Mouse (Mus musculus) midbrain, embryonic 13.5 days (tissue): ENCODE results near the gene BC028528. TPM values are rescaled to one million over a fixed set of nuclear protein-coding genes. Genes with fewer than 3 reads are reported as not detected.
"Not testable (repeated sequence)": the region's sequence is repeated elsewhere in the genome, so short reads cannot be mapped to it uniquely, and the experiment has no call there.

Experiments
- ATAC-seq: fragments of 200-750 bp; cut with Nextera tagmentation; 2 replicates; pipeline ENCODE4 v1.8.0; 2017; ENCODE audit warnings: mild to moderate bottlenecking, moderate TSS enrichment, moderate library complexity
- H3K27ac ChIP-seq: fragments of 300-500 bp; sonication (generic); 2 replicates; pipeline ENCODE4 v1.5.1; 2015; ENCODE audit warnings: inconsistent platforms, mild to moderate bottlenecking, moderate library complexity
- H3K27me3 ChIP-seq: fragments of 300-500 bp; sonication (generic); 2 replicates; pipeline ENCODE4 v1.6.1; 2015; ENCODE audit warnings: mild to moderate bottlenecking, inconsistent platforms
- H3K36me3 ChIP-seq: fragments of 300-500 bp; sonication (generic); 2 replicates; pipeline ENCODE4 v1.6.1; 2015; ENCODE audit warnings: mild to moderate bottlenecking, inconsistent platforms
- H3K4me1 ChIP-seq: fragments of 300-500 bp; sonication (generic); replicated peaks from 2 replicates; pipeline ENCODE4 v1.6.1; 2015; ENCODE audit warnings: inconsistent platforms
- H3K4me2 ChIP-seq: fragments of 300-500 bp; sonication (generic); replicated peaks from 2 replicates; pipeline ENCODE4 v1.6.1; 2015; ENCODE audit warnings: moderate library complexity, mild to moderate bottlenecking, inconsistent platforms
- H3K4me3 ChIP-seq: fragments of 300-500 bp; sonication (generic); replicated peaks from 2 replicates; pipeline ENCODE4 v1.5.1; 2015; ENCODE audit warnings: mild to moderate bottlenecking, inconsistent platforms
- H3K9ac ChIP-seq: fragments of 300-500 bp; sonication (generic); replicated peaks from 2 replicates; pipeline ENCODE4 v1.6.1; 2015; ENCODE audit warnings: mild to moderate bottlenecking, inconsistent platforms
- H3K9me3 ChIP-seq: fragments of 300-500 bp; sonication (generic); 2 replicates; pipeline ENCODE4 v1.6.1; 2016; ENCODE audit warnings: mild to moderate bottlenecking, inconsistent platforms
- WGBS: fragments of 180-500 bp; shearing (Covaris S2); methylation state at CpG from one replicate; pipeline ENCODE4 v1.1.7; 2015; 5-methylcytosine and 5-hydroxymethylcytosine counted together
- polyA plus RNA-seq: library from polyadenylated mRNA; unstranded; fragments of >200 nt; fragmentation: Nextera tagmentation; extraction: Ambion mirVana; gene quantifications from 2 replicates; pipeline ENCODE4 v1.2.1, GENCODE M21; 2015

Gene BC028528
- polyA plus RNA-seq, 1 experiment from 2014 or later, result 14.4 TPM

GRCm38 (mm10) chr3:95866071-95866470, 25.7 kb downstream of the BC028528 start:
- Histone ChIP-seq H3K4me3 (no peak overlapping the region), H3K4me1 (peaks cover 15% of the 10 kb centered on the region), H3K36me3 (peaks cover 62% of the 10 kb centered on the region), H3K9ac (no peak overlapping the region), H3K4me2 (no peak overlapping the region), H3K27me3 (no peaks in the 10 kb centered on the region), H3K27ac (no peak overlapping the region), H3K9me3 (no peaks in the 10 kb centered on the region)
- 92% methylated on average over 5 of the region's 5 CpGs for WGBS
- ATAC-seq, result no peak

- Histone ChIP-seq H3K36me3 (peaks cover 62% of the 10 kb centered on the region), H3K4me2 (no peak overlapping the region), H3K4me3 (no peak overlapping the region), H3K4me1 (peaks cover 10% of the 10 kb centered on the region), H3K27ac (no peak overlapping the region), H3K9ac (no peak overlapping the region), H3K9me3 (no peaks in the 10 kb centered on the region), H3K27me3 (no peaks in the 10 kb centered on the region)
- 91% methylated on average over 20 of the region's 20 CpGs for WGBS
- no peak for ATAC-seq
These were observed 26.2 kb downstream of the BC028528 start for GRCm38 (mm10) chr3:95865571-95865970.

DNA sequence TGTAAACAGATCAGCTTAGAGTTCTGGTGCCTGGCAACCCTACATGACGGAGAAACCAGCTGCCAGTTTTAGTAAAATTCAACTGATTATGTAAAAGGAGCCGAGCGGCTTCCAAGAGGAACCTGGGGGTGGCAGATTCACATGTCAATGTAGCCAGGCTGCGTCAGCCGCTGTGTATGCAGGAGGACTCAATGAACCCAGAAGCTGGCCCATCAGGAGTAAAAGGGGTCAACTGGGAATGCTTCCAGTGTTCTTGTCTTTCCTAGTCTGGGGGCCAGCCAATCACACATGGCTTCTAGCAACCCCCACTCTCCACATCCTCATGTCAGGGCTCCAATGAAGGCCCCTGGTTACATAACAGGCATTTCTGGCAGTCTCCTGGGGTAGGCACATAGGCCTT, 26.8 kb downstream of the BC028528 start:
- H3K27ac ChIP-seq, result no peak overlapping the region
- no peak overlapping the region for H3K9ac ChIP-seq
- H3K4me2 ChIP-seq, result no peak overlapping the region
- H3K4me1 ChIP-seq, result peaks cover 5% of the 10 kb centered on the region
- no peak for ATAC-seq
- no peaks in the 10 kb centered on the region for H3K27me3 ChIP-seq
- no peak overlapping the region for H3K4me3 ChIP-seq
- 95% methylated on average over 5 of the region's 5 CpGs for WGBS
- no peaks in the 10 kb centered on the region for H3K9me3 ChIP-seq
- peaks cover 60% of the 10 kb centered on the region for H3K36me3 ChIP-seq

- H3K36me3 ChIP-seq, result peaks cover 47% of the 10 kb centered on the region
- no peak overlapping the region for H3K27ac ChIP-seq
- H3K27me3 ChIP-seq, result no peaks in the 10 kb centered on the region
- WGBS, result 87% methylated on average over 7 of the region's 7 CpGs
- no peaks in the 10 kb centered on the region for H3K4me1 ChIP-seq
- no peak for ATAC-seq
- no peak overlapping the region for H3K4me2 ChIP-seq
- H3K9me3 ChIP-seq, result no peaks in the 10 kb centered on the region
- H3K9ac ChIP-seq, result no peak overlapping the region
- H3K4me3 ChIP-seq, result no peak overlapping the region
These were observed 28.2 kb downstream of the BC028528 start for GRCm38 (mm10) chr3:95863578-95863977.

- H3K27ac ChIP-seq, result no peak overlapping the region
- peaks cover 35% of the 10 kb centered on the region for H3K36me3 ChIP-seq
- no peaks in the 10 kb centered on the region for H3K9me3 ChIP-seq
- H3K4me3 ChIP-seq, result no peak overlapping the region
- H3K4me1 ChIP-seq, result no peaks in the 10 kb centered on the region
- WGBS, result 33% methylated on average over 2 of the region's 2 CpGs
- ATAC-seq, result peak; percentile 66; the same call in 1 of the 2 replicates
- H3K9ac ChIP-seq, result no peak overlapping the region
- no peak overlapping the region for H3K4me2 ChIP-seq
- no peaks in the 10 kb centered on the region for H3K27me3 ChIP-seq
These were observed 30.0 kb downstream of the BC028528 start for GRCm38 (mm10) chr3:95861796-95862195.

DNA sequence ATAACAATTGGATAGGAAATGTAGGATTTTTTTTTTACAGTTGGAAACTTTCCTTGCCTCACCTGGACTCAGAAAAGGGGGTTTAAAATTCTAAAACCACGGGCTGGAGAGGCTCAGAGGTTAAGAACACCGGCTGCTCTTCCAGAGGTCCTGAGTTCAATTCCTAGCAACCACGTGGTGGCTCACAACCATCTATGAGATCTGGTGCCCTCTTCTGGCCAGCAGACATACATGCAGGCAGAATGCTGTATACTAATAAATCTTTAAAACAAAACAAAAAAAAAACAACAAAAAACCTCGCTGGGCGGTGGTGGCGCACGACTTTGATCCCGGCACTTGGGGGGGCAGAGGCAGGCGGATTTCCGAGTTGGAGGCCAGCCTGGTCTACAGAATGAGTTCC, 30.6 kb downstream of the BC028528 start:
- H3K4me1 ChIP-seq, result no peaks in the 10 kb centered on the region; the same call in 1 of the 2 replicates
- no peaks in the 10 kb centered on the region for H3K27me3 ChIP-seq
- H3K36me3 ChIP-seq, result peaks cover 33% of the 10 kb centered on the region
- H3K4me2 ChIP-seq, result no peak overlapping the region
- H3K9ac ChIP-seq, result no peak overlapping the region
- WGBS, result 78% methylated on average over 10 of the region's 10 CpGs
- no peak for ATAC-seq
- no peak overlapping the region for H3K4me3 ChIP-seq
- H3K9me3 ChIP-seq, result no peaks in the 10 kb centered on the region
- H3K27ac ChIP-seq, result no peak overlapping the region

GRCm38 (mm10) chr3:95860323-95860722, 31.5 kb downstream of the BC028528 start:
- H3K4me2 ChIP-seq, result no peak overlapping the region
- no peak overlapping the region for H3K4me3 ChIP-seq
- no peaks in the 10 kb centered on the region; the same call in 1 of the 2 replicates for H3K4me1 ChIP-seq
- no peaks in the 10 kb centered on the region for H3K27me3 ChIP-seq
- WGBS, result 90% methylated on average over 3 of the region's 3 CpGs
- H3K9ac ChIP-seq, result no peak overlapping the region
- H3K9me3 ChIP-seq, result no peaks in the 10 kb centered on the region
- H3K27ac ChIP-seq, result no peak overlapping the region
- no peak for ATAC-seq
- H3K36me3 ChIP-seq, result peaks cover 28% of the 10 kb centered on the region

GRCm38 (mm10) chr3:95858278-95858677, 33.5 kb downstream of the BC028528 start:
- not testable (repeated sequence) for H3K4me2 ChIP-seq, ATAC-seq, H3K27me3 ChIP-seq, H3K9me3 ChIP-seq, H3K27ac ChIP-seq, H3K9ac ChIP-seq, H3K4me1 ChIP-seq, H3K4me3 ChIP-seq
- H3K36me3 ChIP-seq, result peaks cover 15% of the 10 kb centered on the region
- WGBS, result 84% methylated on average over 3 of the region's 3 CpGs

GRCm38 (mm10) chr3:95857050-95857449, 34.8 kb downstream of the BC028528 start:
- not testable (repeated sequence) for H3K27ac ChIP-seq, H3K9ac ChIP-seq, ATAC-seq, H3K4me2 ChIP-seq, H3K4me1 ChIP-seq, H3K27me3 ChIP-seq, H3K4me3 ChIP-seq, H3K9me3 ChIP-seq
- peaks cover 19% of the 10 kb centered on the region for H3K36me3 ChIP-seq
- WGBS, result 95% methylated on average over 1 of the region's 1 CpGs

GRCm38 (mm10) chr3:95856115-95856514, 35.7 kb downstream of the BC028528 start:
- ATAC-seq, result no peak
- peak overlapping the region; percentile 87 for H3K4me2 ChIP-seq
- H3K27ac ChIP-seq, result peak overlapping the region; percentile 56
- peaks cover 21% of the 10 kb centered on the region for H3K36me3 ChIP-seq
- no peaks in the 10 kb centered on the region for H3K27me3 ChIP-seq
- WGBS, result 26% methylated on average over 7 of the region's 7 CpGs
- H3K9me3 ChIP-seq, result no peaks in the 10 kb centered on the region
- peak overlapping the region; percentile 93 for H3K4me3 ChIP-seq
- H3K4me1 ChIP-seq, result peaks cover 9% of the 10 kb centered on the region
- peak overlapping the region; percentile 81 for H3K9ac ChIP-seq

DNA sequence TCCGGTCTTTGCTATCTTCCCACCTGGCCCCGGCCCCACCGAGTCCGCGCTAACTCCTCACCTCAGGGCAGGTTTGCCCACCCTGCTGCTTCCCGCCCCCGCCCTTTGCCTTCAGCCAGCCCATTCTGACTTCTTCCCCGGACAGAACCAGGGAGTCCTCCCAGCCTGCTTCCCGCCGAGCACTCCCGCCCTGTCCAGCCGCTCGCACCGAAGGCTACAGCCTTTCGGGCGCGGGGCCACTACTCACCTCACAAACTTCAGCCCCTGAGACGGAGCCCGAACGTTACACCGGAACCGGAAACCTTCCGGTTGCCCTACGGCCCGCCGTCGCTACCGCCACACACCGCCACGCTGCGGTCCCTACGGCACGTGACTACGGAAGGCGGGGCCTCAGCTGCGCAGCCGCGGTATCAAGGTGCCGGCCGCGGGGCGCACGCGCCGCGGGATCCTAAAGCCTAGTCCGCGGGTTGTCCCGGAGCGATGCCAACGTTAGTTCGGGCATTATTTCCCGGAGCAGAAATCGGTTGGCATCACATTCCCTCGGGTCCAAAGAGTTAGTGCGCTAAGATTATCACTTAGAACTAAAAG, 36.2 kb downstream of the BC028528 start, which contains the start of gene Prpf3:
Gene Prpf3, minus strand, starts transcription at position 384 of the 588 bp plus-strand sequence.
- Histone ChIP-seq H3K4me1 (peaks cover 9% of the 10 kb centered on the region), H3K9ac (peak within 1 kb of the TSS; percentile 81), H3K4me2 (peak within 1 kb of the TSS; percentile 87), H3K4me3 (peak within 1 kb of the TSS; percentile 93), H3K9me3 (no peaks in the 10 kb centered on the region), H3K27me3 (no peaks in the 10 kb centered on the region), H3K27ac (peak within 1 kb of the TSS; percentile 70), H3K36me3 (peaks cover 26% of the 10 kb centered on the region)
- under 1% methylated on average over 56 of the region's 56 CpGs for WGBS
- peak; percentile 99 for ATAC-seq

DNA sequence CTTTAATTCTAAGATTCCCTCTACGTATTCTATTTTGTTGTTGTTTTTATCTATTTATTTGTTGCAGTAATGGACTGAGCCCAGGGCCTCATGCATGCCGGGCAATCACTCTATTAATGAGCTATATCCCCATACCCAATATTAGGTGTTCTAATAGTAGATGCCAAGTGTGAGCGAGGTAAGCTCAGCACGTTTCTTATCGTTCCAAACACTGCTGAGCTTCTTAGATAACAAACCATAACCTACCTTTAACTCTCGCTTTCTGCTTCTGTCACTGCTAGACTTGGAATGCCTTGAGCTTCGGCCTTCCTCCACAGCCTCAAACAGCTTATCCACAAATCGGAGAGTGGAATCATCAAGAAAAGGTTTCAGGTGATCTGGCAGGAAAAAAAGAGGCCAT, 40.5 kb downstream of the BC028528 start:
- H3K27ac ChIP-seq, result no peak overlapping the region
- no peak for ATAC-seq
- 97% methylated on average over 8 of the region's 8 CpGs for WGBS

DNA sequence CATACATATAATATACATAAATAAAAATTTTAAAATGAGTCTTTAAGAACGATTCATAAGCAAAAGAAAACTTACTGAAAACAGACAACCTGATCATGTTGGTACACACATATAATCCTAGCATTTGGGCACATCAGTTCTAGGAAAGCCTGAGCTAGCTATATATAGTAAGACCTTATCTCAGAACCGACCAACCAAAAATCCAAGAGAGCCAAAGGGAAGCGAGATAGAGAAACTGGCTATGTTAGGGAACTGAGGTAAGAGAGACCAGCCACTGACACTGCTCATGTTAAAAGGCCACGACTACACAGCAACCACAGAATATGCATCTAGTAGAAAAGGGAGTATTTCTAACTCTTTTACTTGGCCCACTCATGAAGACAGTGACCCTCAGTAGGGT, 41.2 kb downstream of the BC028528 start:
- Histone ChIP-seq H3K4me1 (peaks cover 9% of the 10 kb centered on the region), H3K27ac (no peak overlapping the region), H3K4me2 (no peak overlapping the region), H3K27me3 (no peaks in the 10 kb centered on the region), H3K4me3 (no peak overlapping the region), H3K9ac (no peak overlapping the region), H3K9me3 (no peaks in the 10 kb centered on the region), H3K36me3 (peaks cover 74% of the 10 kb centered on the region)
- ATAC-seq, result no peak
- 91% methylated on average over 4 of the region's 4 CpGs for WGBS

More for the DNA sequence above, 40.5 kb downstream of the BC028528 start:
- peaks cover 9% of the 10 kb centered on the region for H3K4me1 ChIP-seq
- no peaks in the 10 kb centered on the region for H3K27me3 ChIP-seq
- H3K9me3 ChIP-seq, result no peaks in the 10 kb centered on the region
- no peak overlapping the region for H3K4me3 ChIP-seq
- H3K4me2 ChIP-seq, result no peak overlapping the region
- no peak overlapping the region for H3K9ac ChIP-seq
- peaks cover 68% of the 10 kb centered on the region for H3K36me3 ChIP-seq
